Mouse (Mus musculus) bone marrow, adult 2 months (tissue): ENCODE measurements around the gene Prdm16. TPM values are rescaled to one million over a fixed set of nuclear protein-coding genes. Genes with fewer than 3 reads are reported as not detected.

Source experiments
- H3K27ac ChIP-seq: fragments of 200-500 bp; 2 replicates; pipeline ENCODE4 v1.5.1; 2012; ENCODE audit warnings: low read depth, mild to moderate bottlenecking, control low read depth, inconsistent platforms, low read length; ENCODE audit not compliant: control insufficient read depth, poor library complexity, insufficient read depth
- H3K4me1 ChIP-seq: fragments of 200-500 bp; 2 replicates; pipeline ENCODE4 v1.6.1; 2011; ENCODE audit warnings: low read length; ENCODE audit not compliant: control insufficient read depth, insufficient read depth
- H3K4me3 ChIP-seq: fragments of 200-500 bp; replicated peaks from 2 replicates; pipeline ENCODE3; 2011; ENCODE audit warnings: mild to moderate bottlenecking, low read depth, low read length, control low read depth; ENCODE audit not compliant: control insufficient read depth
- CTCF ChIP-seq: fragments of 200-500 bp; IDR thresholded peaks from 2 replicates; pipeline ENCODE4 v1.5.1; 2011; ENCODE audit warnings: low read length, control low read depth; ENCODE audit not compliant: control insufficient read depth, insufficient read depth
- POLR2A ChIP-seq: fragments of 200-500 bp; IDR thresholded peaks from 2 replicates; pipeline ENCODE4 v1.6.1; 2011; ENCODE audit warnings: low read depth, mild to moderate bottlenecking, control low read depth, low read length, borderline replicate concordance; ENCODE audit not compliant: control insufficient read depth
- WGBS: fragments of 180-500 bp; shearing (Covaris S2); methylation state at CpG from one replicate; pipeline ENCODE4 v1.1.7; 2018; 5-methylcytosine and 5-hydroxymethylcytosine counted together
- polyA plus RNA-seq: library from polyadenylated mRNA; stranded (reverse); fragments of >200 nt; gene quantifications from 2 replicates; pipeline ENCODE4 v1.2.4, GENCODE M21; 2011; ENCODE audit warnings: low replicate concordance; ENCODE audit not compliant: missing spikeins, insufficient read depth, insufficient read length

The Prdm16 gene
- polyA plus RNA-seq, 1 experiment: 0.70 TPM

DNA sequence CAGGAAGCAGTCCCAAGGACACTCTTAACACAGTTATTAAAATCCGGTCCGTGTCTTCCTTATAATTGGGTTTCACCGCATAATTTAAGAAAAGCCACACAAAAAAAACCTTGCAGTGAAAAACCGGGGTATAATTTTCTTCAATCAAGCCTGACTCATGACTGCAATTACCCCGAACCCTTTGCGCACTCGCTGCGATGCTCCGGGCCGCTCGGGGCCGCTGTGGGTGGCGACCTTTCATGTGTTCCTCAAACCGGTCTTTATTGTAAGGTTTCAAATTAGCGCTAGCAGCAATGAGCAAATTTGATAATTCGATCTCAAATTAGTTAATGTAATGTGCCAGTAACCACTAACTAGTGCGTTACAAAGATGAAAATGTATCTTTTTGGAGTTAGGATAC, 215.9 kb downstream of the Prdm16 start:
- no peak overlapping the region for H3K27ac ChIP-seq
- WGBS: 87% methylated on average over 17 of the region's 17 CpGs

DNA sequence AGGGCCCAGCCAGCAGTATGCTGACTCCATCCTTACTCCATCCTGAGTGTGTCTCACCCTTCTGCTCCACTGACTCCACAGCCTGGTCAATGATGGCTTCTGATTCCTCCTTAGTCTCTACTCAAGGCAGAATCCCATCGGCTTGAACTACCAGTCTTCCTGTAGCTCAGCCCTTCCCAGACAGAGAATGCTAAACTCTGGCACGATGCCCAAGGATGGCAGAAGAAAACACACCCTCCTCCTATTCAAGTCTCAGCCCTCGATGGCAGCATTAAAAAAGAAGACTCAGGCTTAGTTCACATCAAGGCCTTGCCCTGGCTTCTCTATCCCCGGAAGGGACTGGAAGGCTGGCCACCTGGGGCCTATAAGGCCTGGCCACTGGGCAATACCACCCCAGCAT, 216.9 kb downstream of the Prdm16 start:
- H3K4me1 ChIP-seq: no peaks in the 10 kb centered on the region
- H3K4me3 ChIP-seq: no peak overlapping the region
- WGBS: 75% methylated on average over 4 of the region's 4 CpGs
- no peak for TF ChIP-seq CTCF
- TF ChIP-seq POLR2A: no peak
- no peak overlapping the region for H3K27ac ChIP-seq

More for the DNA sequence above, 215.9 kb downstream of the Prdm16 start:
- TF ChIP-seq CTCF: no peak
- H3K4me1 ChIP-seq: no peaks in the 10 kb centered on the region
- no peak overlapping the region for H3K4me3 ChIP-seq

DNA sequence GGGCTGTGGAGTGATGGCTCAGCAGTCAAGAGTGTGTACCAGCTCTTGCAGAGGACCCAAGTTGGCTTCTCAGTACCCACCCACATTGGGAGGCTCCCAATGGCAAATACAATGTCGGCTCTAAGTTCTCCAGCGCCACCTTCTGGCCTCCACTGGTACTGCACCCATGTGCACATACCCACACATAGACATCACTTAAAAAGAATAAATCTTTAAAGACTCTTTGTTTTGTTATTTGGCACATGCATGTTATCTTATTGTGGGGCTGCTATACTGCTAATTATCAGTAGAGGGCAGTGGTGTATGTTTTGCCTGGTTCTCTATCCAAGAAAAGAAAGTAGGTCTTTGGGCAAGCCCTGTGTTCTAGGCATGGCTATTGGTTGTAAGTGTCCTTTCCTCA, 217.7 kb downstream of the Prdm16 start:
- no peak for TF ChIP-seq POLR2A
- TF ChIP-seq CTCF: peak; percentile 54
- Histone ChIP-seq H3K27ac (no peak overlapping the region), H3K4me3 (no peak overlapping the region), H3K4me1 (no peaks in the 10 kb centered on the region)
- 47% methylated on average over 2 of the region's 2 CpGs for WGBS

DNA sequence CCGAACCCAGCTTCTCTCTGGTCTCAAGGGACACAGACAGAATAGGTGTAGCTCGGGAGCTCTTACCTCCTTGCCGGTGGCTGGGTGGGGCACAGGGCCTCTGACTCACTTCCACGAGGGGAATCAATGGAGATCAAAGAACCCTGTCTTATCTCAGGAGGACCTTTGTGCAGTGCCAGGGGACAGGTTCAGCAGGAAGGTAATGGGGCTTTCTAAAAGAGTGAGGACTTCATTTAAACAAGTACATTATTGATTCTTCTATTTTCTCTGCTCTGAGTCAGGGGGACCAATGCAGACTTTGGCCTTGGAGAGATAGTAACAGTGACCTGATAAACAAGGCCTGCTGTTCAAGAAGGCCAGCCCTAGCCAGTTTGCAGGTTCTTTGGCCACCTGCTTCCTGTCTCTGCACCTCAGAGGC, 218.3 kb downstream of the Prdm16 start:
- WGBS: 74% methylated on average over 4 of the region's 4 CpGs
- TF ChIP-seq POLR2A (no peak), CTCF (no peak)
- Histone ChIP-seq H3K27ac (no peak overlapping the region), H3K4me3 (no peak overlapping the region), H3K4me1 (no peaks in the 10 kb centered on the region)

DNA sequence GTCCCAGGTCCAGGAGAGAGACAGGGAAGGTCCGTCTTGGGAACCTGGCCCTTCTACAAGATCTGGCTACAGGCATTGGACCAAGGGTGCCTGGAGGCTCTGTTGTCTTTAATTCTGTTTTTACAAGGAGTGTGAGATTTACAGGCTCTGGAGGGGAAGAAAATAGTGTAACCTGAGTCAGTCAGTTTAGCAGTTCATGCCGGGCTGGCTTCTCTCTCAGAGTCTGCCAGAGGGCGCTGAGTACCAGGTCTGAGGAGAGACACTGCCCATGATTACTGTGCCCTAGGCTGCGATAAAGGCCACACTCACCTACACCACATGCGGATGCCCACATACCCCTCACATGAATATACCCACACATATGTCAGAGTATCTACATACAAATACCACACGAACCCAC, 219.9 kb downstream of the Prdm16 start:
- 79% methylated on average over 6 of the region's 6 CpGs for WGBS
- no peak for TF ChIP-seq POLR2A
- TF ChIP-seq CTCF: no peak
- no peaks in the 10 kb centered on the region for H3K4me1 ChIP-seq
- H3K27ac ChIP-seq: no peak overlapping the region
- no peak overlapping the region for H3K4me3 ChIP-seq

DNA sequence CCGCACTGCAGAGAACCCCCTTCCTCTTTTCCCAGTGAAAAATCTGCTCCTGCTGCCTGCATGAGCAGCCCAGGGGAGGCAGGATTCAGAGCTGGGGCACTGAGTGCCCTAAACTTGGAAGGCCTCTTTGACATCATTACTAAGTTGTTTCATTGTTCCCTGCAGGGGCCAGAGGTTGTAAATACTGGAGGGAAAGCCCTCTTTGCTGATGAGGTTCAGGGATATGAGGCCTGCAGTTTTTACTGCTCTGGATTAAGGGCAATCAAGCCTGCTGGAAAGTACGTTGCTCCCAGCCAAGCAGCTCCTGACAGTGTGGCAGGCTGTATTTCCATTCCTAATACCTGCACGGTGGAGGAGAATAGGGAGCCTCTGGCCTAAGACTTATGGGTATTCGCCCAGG, 221.8 kb downstream of the Prdm16 start:
- no peak overlapping the region for H3K4me3 ChIP-seq
- no peak overlapping the region for H3K27ac ChIP-seq
- 60% methylated on average over 4 of the region's 4 CpGs for WGBS
- TF ChIP-seq POLR2A: no peak
- no peaks in the 10 kb centered on the region for H3K4me1 ChIP-seq

DNA sequence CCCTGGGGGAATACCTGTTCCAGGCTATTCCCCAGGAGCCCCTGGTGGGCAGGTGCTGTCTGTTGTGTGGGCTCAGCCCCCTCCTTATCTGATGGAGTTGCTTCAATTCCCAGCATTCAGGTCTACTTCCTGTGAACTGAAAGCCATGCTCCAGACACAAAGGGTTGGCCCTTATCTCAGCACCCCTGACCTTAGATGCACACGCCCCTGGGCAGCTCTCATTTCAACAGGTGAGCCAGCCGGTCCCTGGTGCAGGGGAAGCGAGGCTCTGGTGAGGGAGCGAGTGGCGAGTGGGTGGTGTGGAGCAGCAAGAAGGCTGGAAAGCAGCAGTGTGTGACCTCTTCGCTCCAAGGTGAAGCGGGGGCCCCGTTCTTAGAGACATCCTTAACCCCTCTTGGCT, 226.1 kb downstream of the Prdm16 start:
- Histone ChIP-seq H3K4me3 (no peak overlapping the region), H3K4me1 (no peaks in the 10 kb centered on the region), H3K27ac (no peak overlapping the region)
- TF ChIP-seq CTCF (no peak), POLR2A (no peak)
- WGBS: 76% methylated on average over 8 of the region's 8 CpGs

DNA sequence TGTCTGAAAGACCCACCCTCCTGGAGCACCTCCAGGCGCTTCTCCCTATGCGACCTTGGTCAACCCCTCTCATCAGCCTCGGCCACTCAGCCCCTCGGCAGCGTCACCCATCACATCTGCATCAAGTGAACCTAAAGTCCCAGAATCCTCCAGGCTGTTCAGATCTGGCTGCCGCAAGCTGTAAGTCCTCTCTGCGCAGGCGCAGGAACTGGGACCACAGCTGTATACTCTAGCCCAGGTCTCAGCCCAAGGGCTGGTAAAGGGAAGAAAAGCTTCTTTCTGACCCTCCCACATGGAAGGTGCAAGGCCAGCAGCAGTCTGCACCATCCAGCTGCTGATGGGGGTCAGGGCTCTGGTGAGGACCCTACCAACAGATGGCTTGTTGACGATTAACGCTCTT, 226.8 kb downstream of the Prdm16 start:
- WGBS: 92% methylated on average over 10 of the region's 10 CpGs
- Histone ChIP-seq H3K27ac (no peak overlapping the region), H3K4me3 (no peak overlapping the region), H3K4me1 (no peaks in the 10 kb centered on the region)
- TF ChIP-seq POLR2A (no peak), CTCF (no peak)

DNA sequence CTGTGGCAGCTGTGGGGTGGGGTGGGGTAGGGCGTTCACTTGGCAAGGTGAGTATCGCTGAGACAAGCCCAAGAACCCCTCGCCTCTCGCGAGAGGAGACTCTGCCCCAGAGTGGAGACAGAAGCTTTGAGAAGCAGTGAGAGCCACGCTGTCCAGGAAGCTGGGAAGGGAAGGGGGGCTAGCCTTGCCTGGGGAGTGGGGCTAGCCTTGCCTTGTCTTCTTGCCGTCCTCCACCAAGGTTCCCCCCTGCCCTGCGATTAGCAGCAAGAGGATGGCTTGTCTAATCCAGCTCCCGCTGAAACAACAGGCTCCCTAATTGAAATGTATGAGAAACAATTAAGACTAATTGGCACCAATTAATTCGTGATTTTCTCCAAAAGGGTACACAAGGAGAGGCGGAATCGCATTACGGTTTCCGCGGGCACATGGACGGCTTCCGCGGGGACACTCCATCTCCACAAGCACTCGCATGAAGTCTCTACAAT, 227.4 kb downstream of the Prdm16 start:
- 80% methylated on average over 19 of the region's 19 CpGs for WGBS
- Histone ChIP-seq H3K4me1 (no peaks in the 10 kb centered on the region), H3K27ac (no peak overlapping the region), H3K4me3 (no peak overlapping the region)
- no peak for TF ChIP-seq CTCF
- TF ChIP-seq POLR2A: no peak
